Mouse (Mus musculus) urinary bladder, postnatal 4 days (tissue): Measurements from ENCODE around the gene Trp53bp2.

Experiments
- DNase-seq, 2 experiments: peaks; one replicate each; pipeline ENCODE4 v3.0.0; 2021 to 2022; ENCODE audit warnings: low spot score in 2 of 2

Trp53bp2 gene

DNA sequence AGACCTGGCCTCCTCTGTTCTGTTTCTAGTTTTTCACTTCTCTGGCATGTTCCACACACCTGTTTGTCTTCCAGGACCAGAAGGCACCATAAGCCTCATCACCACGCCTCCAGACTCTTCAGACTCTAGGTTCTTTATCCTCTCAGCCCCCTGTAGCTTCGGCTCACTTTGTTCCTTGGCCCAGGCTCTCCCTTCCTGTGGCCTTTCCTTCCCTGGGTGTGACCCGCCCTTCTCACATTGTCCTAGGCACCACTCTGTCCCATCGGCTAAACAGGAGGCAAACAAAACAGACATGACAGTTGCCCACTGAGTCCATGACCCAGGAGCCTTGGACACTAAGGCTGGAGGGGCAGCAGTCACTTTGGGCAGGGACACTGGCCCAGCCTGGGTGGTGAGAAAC, 91.3 kb downstream of the Trp53bp2 start:
- no peak for DNase-seq

DNA sequence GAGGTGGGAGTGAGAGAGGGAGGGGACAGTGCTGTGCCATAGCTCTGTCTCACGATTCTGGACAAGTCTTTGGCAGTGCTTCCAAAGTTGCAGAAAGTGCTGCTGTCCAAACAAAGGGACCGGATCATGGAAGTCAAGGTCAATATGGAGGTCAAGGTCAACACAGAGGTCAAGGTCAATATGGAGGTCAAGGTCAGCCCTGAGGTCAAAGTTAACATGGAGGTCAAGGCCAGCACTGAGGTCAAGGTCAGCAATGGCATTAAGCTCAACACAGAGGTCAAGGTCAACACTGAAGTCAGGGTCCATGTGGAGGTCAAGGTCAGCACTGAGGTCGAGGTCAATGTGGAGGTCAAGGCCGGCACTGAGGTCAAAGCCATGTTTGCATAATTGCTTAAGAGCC, 91.9 kb downstream of the Trp53bp2 start:
- no peak for DNase-seq

- DNase-seq = no peak
Observed at GRCm38 (mm10) chr1:182501815-182502405, 92.9 kb downstream of the Trp53bp2 start.

GRCm38 (mm10) chr1:182502491-182503050, 93.6 kb downstream of the Trp53bp2 start:
- no peak for DNase-seq

- no peak for DNase-seq
Observed at GRCm38 (mm10) chr1:182503206-182503900, 94.4 kb downstream of the Trp53bp2 start.

GRCm38 (mm10) chr1:182504223-182504622, 95.3 kb downstream of the Trp53bp2 start:
- DNase-seq = peak; percentile 54 to 80

DNA sequence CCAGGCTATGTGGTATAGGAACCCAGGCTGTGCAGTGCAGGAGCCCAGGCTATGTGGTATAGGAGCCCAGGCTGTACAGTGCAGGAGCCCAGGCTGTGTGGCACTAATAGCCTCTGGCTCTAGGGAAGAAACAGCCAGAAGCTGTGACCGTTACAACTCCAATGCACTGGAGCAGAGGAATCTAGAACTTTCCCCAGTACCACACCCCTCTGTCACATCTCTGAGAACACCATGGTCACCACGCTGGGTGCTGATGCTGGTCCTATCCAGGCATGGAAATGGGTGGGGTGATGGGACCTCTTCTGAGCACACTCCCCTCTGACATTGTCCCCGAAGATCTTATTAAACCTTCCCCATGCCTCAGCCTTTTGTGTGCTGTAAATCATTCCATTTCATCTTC, 96.3 kb downstream of the Trp53bp2 start:
- no peak for DNase-seq

DNA sequence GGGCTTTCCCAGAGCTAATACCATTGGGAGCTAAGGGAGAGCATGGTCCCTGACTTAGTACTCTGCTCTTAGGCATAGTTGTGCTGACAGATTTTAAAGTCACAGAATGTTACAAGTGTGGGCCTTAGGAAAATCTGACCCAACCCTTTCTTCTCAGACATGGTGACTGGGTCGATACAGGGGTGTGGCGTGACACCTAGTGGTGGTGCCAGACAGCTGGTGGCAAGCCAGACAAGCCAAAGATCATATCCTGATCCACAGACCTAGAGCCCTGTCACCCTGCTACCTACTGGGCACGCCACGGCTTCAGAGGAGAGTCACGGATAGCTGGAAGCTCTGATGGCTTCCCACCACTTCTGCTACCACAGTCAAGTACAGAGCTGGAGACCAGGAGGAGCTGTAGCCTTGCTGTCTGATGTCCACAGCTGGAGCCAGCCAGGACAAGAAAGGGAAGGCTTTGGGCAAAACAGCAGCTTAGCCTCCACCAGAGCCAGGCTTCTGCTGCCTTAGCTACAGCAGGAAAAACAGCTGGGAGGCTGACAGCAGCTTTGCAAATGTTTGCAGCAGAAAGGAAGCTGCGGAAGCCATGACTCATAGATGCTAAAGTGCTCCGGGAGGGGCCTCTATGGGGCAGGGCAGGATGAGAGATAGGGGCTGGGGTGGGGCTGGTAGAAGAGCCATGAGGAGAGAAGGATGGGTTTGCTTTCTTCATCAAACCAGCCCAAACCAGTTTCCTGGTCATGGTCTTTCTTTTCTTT, 97.4 kb downstream of the Trp53bp2 start:
- DNase-seq = peak; percentile 49 to 67

- DNase-seq = no peak
Observed at GRCm38 (mm10) chr1:182509110-182509797, 100.3 kb downstream of the Trp53bp2 start.

- DNase-seq = no peak
Observed at GRCm38 (mm10) chr1:182511073-182511472, 102.1 kb downstream of the Trp53bp2 start.

GRCm38 (mm10) chr1:182511778-182512177, 102.8 kb downstream of the Trp53bp2 start:
- no peak for DNase-seq
